Mouse (Mus musculus) midbrain, postnatal 0 days (tissue): Measurements from ENCODE around the gene Nalcn. TPM values are rescaled to one million over a fixed set of nuclear protein-coding genes. Genes with fewer than 3 reads are reported as not detected.

Experiments
- ATAC-seq: fragments of 200-750 bp; cut with Nextera tagmentation; 2 replicates; pipeline ENCODE4 v1.8.0; 2017; ENCODE audit warnings: moderate number of reproducible peaks, mild to moderate bottlenecking, moderate TSS enrichment, moderate library complexity; ENCODE audit not compliant: low FRiP score
- DNase-seq: peaks from one replicate; pipeline ENCODE4 v3.0.0-alpha.2; 2015; ENCODE audit warnings: low spot score
- H3K27ac ChIP-seq: fragments of 300-500 bp; sonication (generic); 2 replicates; pipeline ENCODE4 v1.5.1; 2014; ENCODE audit warnings: low read depth, mild to moderate bottlenecking, low read length, mixed read lengths
- H3K27me3 ChIP-seq: fragments of 300-500 bp; sonication (generic); 2 replicates; pipeline ENCODE4 v1.6.1; 2014; ENCODE audit warnings: low read length, control low read depth, mixed read lengths; ENCODE audit not compliant: insufficient read depth
- H3K36me3 ChIP-seq: fragments of 300-500 bp; sonication (generic); 2 replicates; pipeline ENCODE4 v1.6.1; 2014; ENCODE audit warnings: low read length, control low read depth, mixed read lengths; ENCODE audit not compliant: insufficient read depth
- H3K4me1 ChIP-seq: fragments of 300-500 bp; sonication (generic); 2 replicates; pipeline ENCODE4 v1.6.1; 2014; ENCODE audit warnings: mild to moderate bottlenecking, control low read depth, antibody characterized with exemption, low read length, mixed read lengths; ENCODE audit not compliant: insufficient read depth
- H3K4me2 ChIP-seq: fragments of 300-500 bp; sonication (generic); 2 replicates; pipeline ENCODE4 v1.6.1; 2014; ENCODE audit warnings: low read depth, mild to moderate bottlenecking, low read length, mixed read lengths; ENCODE audit not compliant: poor library complexity, severe bottlenecking
- H3K4me3 ChIP-seq: fragments of 300-500 bp; sonication (generic); 2 replicates; pipeline ENCODE4 v1.5.1; 2014; ENCODE audit warnings: low read depth, mild to moderate bottlenecking, low read length, moderate library complexity
- H3K9ac ChIP-seq: fragments of 300-500 bp; sonication (generic); replicated peaks from 2 replicates; pipeline ENCODE4 v1.6.1; 2014; ENCODE audit warnings: mild to moderate bottlenecking, low read length, moderate library complexity, mixed read lengths; ENCODE audit not compliant: poor library complexity, severe bottlenecking
- H3K9me3 ChIP-seq: fragments of 300-500 bp; sonication (generic); 2 replicates; pipeline ENCODE4 v1.6.1; 2016; ENCODE audit warnings: low read length, control low read depth
- CTCF ChIP-seq: IDR thresholded peaks from 2 replicates; pipeline ENCODE4 v1.5.1; 2016; ENCODE audit warnings: antibody characterized with exemption, mild to moderate bottlenecking
- WGBS: fragments of 180-500 bp; shearing (Covaris S2); extraction: QIAGEN DNeasy Blood & Tissue Kit; methylation state at CpG from one replicate; pipeline ENCODE4 v1.1.7; 2014; 5-methylcytosine and 5-hydroxymethylcytosine counted together
- polyA plus RNA-seq: library from polyadenylated mRNA; unstranded; fragments of >200 nt; fragmentation: Nextera tagmentation; extraction: Ambion mirVana; gene quantifications from 2 replicates; pipeline ENCODE4 v1.2.1, GENCODE M21; 2015
- total RNA-seq: library from RNA; depleted of rRNA; stranded (reverse); fragments of >200 nt; gene quantifications from 2 replicates; pipeline ENCODE4 v1.2.3, GENCODE M21; 2014; rRNA removed

Gene Nalcn
- total and polyA plus RNA-seq, 2 experiments from 2014 or later = 15.0 to 46.5 TPM

DNA sequence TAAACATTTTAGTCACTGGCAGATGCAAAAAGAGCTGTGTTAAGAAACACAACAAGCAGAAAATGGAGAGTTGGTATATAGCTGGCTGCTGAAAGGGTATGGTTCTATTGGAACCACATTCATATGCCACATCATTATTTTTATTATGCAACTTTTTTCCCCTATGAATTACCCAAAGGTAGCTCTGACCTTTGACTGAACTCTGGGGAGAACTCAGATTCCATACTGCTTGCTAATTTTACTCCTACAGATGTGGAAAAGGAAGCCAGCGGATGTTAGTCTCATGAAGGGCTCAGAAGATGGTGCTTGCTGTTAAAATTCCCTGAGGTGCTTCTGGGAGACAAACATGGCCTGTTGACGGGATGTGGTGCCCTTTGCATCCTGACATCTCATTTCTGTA lies 389.9 kb downstream of the Nalcn start:
- Histone ChIP-seq H3K4me2 (no peak overlapping the region), H3K4me3 (no peak overlapping the region), H3K4me1 (no peaks in the 10 kb centered on the region), H3K27me3 (no peaks in the 10 kb centered on the region), H3K9ac (no peak overlapping the region), H3K27ac (no peak overlapping the region), H3K9me3 (no peaks in the 10 kb centered on the region), H3K36me3 (no peaks in the 10 kb centered on the region)
- ATAC-seq (no peak), DNase-seq (no peak)
- WGBS = 79% methylated on average over 2 of the region's 2 CpGs
- TF ChIP-seq CTCF = no peak

DNA sequence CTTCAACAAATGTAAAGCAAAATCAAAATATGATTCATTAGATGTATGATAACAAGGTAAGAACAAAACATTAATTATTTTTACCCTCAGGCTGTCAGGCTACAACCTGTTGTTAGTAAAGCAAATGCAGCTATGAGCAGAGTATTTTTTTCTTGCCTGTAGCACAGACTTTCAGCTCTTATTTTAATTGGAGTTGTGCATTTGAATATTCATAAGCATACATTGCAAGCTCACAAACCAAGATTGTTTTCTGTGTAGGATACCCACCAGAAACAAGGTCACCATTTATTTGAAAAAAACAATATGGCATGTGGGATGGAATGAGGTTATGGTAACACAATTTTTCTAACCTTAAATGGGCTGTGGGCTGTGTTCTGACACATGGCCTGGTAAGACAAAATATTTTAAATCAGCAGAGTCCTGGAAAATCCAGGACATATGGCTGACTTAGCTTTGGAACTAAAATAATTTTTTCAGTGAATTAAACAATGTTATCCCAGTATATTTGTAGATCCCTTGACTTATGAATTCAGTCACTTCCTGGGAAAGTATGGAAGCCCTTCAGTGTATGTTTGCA lies 394.2 kb downstream of the Nalcn start:
- no peak for ATAC-seq
- no peak overlapping the region for H3K9ac ChIP-seq
- no peaks in the 10 kb centered on the region for H3K36me3 ChIP-seq
- H3K4me1 ChIP-seq = no peaks in the 10 kb centered on the region
- H3K4me2 ChIP-seq = no peak overlapping the region
- no peaks in the 10 kb centered on the region for H3K27me3 ChIP-seq
- H3K4me3 ChIP-seq = no peak overlapping the region
- no peak overlapping the region for H3K27ac ChIP-seq
- DNase-seq = no peak
- H3K9me3 ChIP-seq = no peaks in the 10 kb centered on the region
- no peak for TF ChIP-seq CTCF

Other genes with a start within 250 kb of the Nalcn start
- 2.5 TPM in 2 replicates for gene Itgbl1, start 32.8 kb upstream of the Nalcn start, total RNA-seq
- gene Itgbl1, start 32.8 kb upstream of the Nalcn start, polyA plus RNA-seq = 3.8 and 4.6 TPM in 2 replicates